Mouse (Mus musculus) frontal cortex, postnatal 36 days (tissue): Measurements from ENCODE around the gene Slc35d2.
A peak's percentile ranks its signal among the peaks of the same experiment; 100 is the strongest.

ENCODE experiments used
- DNase-seq, 2 experiments: peaks; one replicate each; pipeline ENCODE4 v3.0.0; 2022; ENCODE audit warnings: low spot score in 2 of 2

The Slc35d2 gene

GRCm38 (mm10) chr13:64110421-64110820 is 18.7 kb downstream of the Slc35d2 start:
- no peak for DNase-seq

GRCm38 (mm10) chr13:64108381-64108850 is 20.8 kb downstream of the Slc35d2 start:
- DNase-seq: no peak

GRCm38 (mm10) chr13:64107535-64107934 is 21.6 kb downstream of the Slc35d2 start:
- no peak for DNase-seq

GRCm38 (mm10) chr13:64107105-64107504 is 22.1 kb downstream of the Slc35d2 start:
- no peak for DNase-seq

GRCm38 (mm10) chr13:64105690-64106089 is 23.5 kb downstream of the Slc35d2 start:
- DNase-seq: no peak

GRCm38 (mm10) chr13:64100186-64100585 is 29.0 kb downstream of the Slc35d2 start:
- peak; percentile 9 to 44 for DNase-seq

GRCm38 (mm10) chr13:64098992-64099391 is 30.2 kb downstream of the Slc35d2 start:
- DNase-seq: peak in 1 of 2 experiments; percentile 6

GRCm38 (mm10) chr13:64093341-64093740 is 35.8 kb downstream of the Slc35d2 start:
- peak; percentile 72 to 82 for DNase-seq

GRCm38 (mm10) chr13:64092752-64093151 is 36.4 kb downstream of the Slc35d2 start:
- DNase-seq: no peak

- no peak for DNase-seq
Observed at GRCm38 (mm10) chr13:64092141-64092540, 37.0 kb downstream of the Slc35d2 start.

- no peak for DNase-seq
Observed at GRCm38 (mm10) chr13:64091006-64091405, 38.2 kb downstream of the Slc35d2 start.

- no peak for DNase-seq
Observed at GRCm38 (mm10) chr13:64090278-64090677, 38.9 kb downstream of the Slc35d2 start.

GRCm38 (mm10) chr13:64089130-64089529 is 40.0 kb downstream of the Slc35d2 start, which contains the start of gene Hsd17b3:
Hsd17b3 (minus strand) TSS chr13:64089230.
- DNase-seq: no peak

GRCm38 (mm10) chr13:64088057-64088456 is 41.1 kb downstream of the Slc35d2 start:
- no peak for DNase-seq

GRCm38 (mm10) chr13:64086036-64086435 is 43.1 kb downstream of the Slc35d2 start:
- no peak for DNase-seq

GRCm38 (mm10) chr13:64083331-64083730 is 45.8 kb downstream of the Slc35d2 start:
- no peak for DNase-seq

GRCm38 (mm10) chr13:64081012-64081919 is 47.9 kb downstream of the Slc35d2 start:
- no peak for DNase-seq

GRCm38 (mm10) chr13:64077591-64077990 is 51.6 kb downstream of the Slc35d2 start:
- DNase-seq: no peak

GRCm38 (mm10) chr13:64076074-64076473 is 53.1 kb downstream of the Slc35d2 start:
- no peak for DNase-seq

- DNase-seq: no peak
Observed at GRCm38 (mm10) chr13:64066653-64067052, 62.5 kb downstream of the Slc35d2 start.

GRCm38 (mm10) chr13:64064276-64064675 is 64.9 kb downstream of the Slc35d2 start:
- DNase-seq: no peak

GRCm38 (mm10) chr13:64060935-64061506 is 68.1 kb downstream of the Slc35d2 start:
- DNase-seq: no peak

GRCm38 (mm10) chr13:64053959-64054358 is 75.2 kb downstream of the Slc35d2 start:
- no peak for DNase-seq
